Mouse (Mus musculus): ENCODE results near the gene Dennd1b. TPM values are rescaled to one million over a fixed set of nuclear protein-coding genes. Genes with fewer than 3 reads are reported as not detected.

Dennd1b gene
- polyA plus RNA-seq (2015; fragmentation: Nextera tagmentation; extraction: Ambion mirVana) = 2.9 and 3.5 TPM in 2 replicates

DNA sequence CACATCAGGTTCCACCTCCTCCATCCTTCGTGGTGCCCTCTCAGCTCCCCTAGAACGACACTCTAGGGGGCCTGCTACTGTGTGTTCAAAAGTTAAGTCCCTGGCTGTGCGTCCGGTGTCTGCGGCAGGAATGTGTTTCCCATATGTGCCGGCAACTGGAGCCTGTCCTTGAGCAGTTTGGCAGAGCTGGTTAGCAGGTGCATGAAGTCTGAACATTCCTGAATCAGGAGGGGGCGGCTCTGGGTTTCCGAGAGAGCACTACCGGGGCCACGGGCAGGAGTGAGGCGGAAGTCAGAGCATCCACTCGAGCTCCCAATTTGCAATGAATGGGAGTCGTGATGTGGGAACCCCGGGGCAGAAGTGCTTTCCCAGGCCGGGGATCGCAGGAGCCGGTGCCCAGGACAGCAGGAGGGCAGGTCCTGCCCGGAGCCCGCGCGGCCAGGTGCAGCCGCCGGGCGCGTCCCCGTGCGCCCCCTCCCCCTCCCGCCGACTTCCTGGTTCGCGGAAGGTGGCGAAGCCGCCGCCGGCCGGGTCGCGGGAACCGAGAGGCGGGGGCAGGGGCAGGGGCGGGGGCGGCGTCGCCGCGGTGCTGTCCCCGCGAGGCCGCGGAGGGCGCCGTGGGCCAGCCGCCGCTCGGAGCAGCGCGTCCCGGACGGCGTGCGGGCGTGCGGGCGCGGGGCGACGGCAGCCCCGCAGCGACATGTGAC, at the start of gene Dennd1b:
Gene Dennd1b, plus strand, starts transcription at position 275 of the 707 bp plus-strand sequence.
- DNase-seq (peak; percentile 41), ATAC-seq (ENCODE audit: low read depth) (peak; percentile 78)
- Histone ChIP-seq H3K9ac (peak within 1 kb of the TSS; percentile 90), H3K36me3 (no peaks in the 10 kb centered on the region), H3K4me3 (replicated peaks) (peak within 1 kb of the TSS; percentile 81), H3K27ac (peak within 1 kb of the TSS; percentile 80), H3K27me3 (no peaks in the 10 kb centered on the region), H3K4me2 (peak within 1 kb of the TSS; percentile 81), H3K9me3 (replicated peaks) (no peaks in the 10 kb centered on the region), H3K4me1 (replicated peaks) (peaks cover 30% of the 10 kb centered on the region)
- WGBS (ENCODE audit: insufficient replicate concordance) = under 1% methylated on average over 46 of the region's 69 CpGs

DNA sequence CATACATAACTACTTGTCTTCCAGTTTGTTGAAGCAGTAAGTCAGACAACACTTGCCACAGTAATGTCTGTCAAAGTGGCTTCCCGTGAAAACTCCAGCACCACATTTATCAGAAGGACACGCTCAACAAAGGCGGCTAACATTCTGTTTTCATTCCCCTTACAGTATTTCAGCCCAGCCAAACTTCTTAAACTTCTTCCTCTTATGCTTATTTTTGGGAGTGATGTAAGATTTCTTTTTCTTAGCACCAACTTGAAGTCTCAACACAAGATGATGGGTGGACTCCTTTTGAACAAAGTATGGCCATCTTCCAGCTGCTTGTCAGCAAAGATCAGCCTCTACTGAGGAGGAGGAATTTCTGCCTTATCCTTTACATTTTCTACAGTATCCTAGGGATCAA, 47.6 kb upstream of the Dennd1b start:
- Histone ChIP-seq H3K27ac (no peak overlapping the region), H3K36me3 (no peaks in the 10 kb centered on the region), H3K27me3 (no peaks in the 10 kb centered on the region), H3K4me2 (no peak overlapping the region), H3K4me3 (replicated peaks) (no peak overlapping the region), H3K9me3 (replicated peaks) (no peaks in the 10 kb centered on the region), H3K4me1 (replicated peaks) (peaks cover 8% of the 10 kb centered on the region; the same call in 1 of the 2 replicates), H3K9ac (no peak overlapping the region)
- ATAC-seq (ENCODE audit: low read depth) (no peak), DNase-seq (no peak)
- WGBS (ENCODE audit: insufficient replicate concordance) = 83% methylated on average over 3 of the region's 3 CpGs

- Histone ChIP-seq H3K4me1 (replicated peaks) (peaks cover 8% of the 10 kb centered on the region; the same call in 1 of the 2 replicates), H3K9ac (no peak overlapping the region), H3K27ac (no peak overlapping the region), H3K36me3 (no peaks in the 10 kb centered on the region), H3K4me3 (replicated peaks) (no peak overlapping the region), H3K27me3 (no peaks in the 10 kb centered on the region), H3K4me2 (no peak overlapping the region), H3K9me3 (replicated peaks) (no peaks in the 10 kb centered on the region)
- no peak for ATAC-seq (ENCODE audit: low read depth)
- 64% methylated on average over 5 of the region's 5 CpGs for WGBS (ENCODE audit: insufficient replicate concordance)
- DNase-seq = no peak
Measured at GRCm38 (mm10) chr1:138919601-138920000, 43.6 kb upstream of the Dennd1b start.

DNA sequence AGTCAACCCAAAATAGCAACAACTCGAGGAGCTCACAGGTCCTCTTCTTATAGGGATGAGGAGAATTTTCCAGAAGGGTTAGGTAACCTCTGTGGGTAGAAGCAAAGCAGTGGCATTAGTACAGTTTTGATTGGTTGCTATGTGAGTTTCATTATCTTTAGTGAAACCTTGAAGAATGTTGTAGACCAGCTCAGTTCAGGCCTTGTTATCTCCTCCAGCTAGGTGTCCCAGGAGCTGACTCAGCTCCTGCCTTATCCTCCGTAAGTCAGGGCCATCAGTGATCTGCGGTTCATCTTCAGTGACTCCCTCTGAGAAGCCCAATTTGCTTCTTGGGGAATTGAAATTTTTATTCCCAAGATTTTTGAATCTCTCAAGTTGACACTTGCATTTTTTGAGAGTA, 43.2 kb upstream of the Dennd1b start:
- ATAC-seq (ENCODE audit: low read depth) = peak; percentile 84
- H3K4me2 ChIP-seq = no peak overlapping the region
- H3K4me3 ChIP-seq (replicated peaks) = no peak overlapping the region
- no peaks in the 10 kb centered on the region for H3K9me3 ChIP-seq (replicated peaks)
- no peaks in the 10 kb centered on the region for H3K27me3 ChIP-seq
- H3K9ac ChIP-seq = no peak overlapping the region
- H3K27ac ChIP-seq = no peak overlapping the region
- 24% methylated on average over 3 of the region's 3 CpGs for WGBS (ENCODE audit: insufficient replicate concordance)
- no peaks in the 10 kb centered on the region for H3K36me3 ChIP-seq
- peaks cover 8% of the 10 kb centered on the region; the same call in 1 of the 2 replicates for H3K4me1 ChIP-seq (replicated peaks)
- peak; percentile 16 for DNase-seq

DNA sequence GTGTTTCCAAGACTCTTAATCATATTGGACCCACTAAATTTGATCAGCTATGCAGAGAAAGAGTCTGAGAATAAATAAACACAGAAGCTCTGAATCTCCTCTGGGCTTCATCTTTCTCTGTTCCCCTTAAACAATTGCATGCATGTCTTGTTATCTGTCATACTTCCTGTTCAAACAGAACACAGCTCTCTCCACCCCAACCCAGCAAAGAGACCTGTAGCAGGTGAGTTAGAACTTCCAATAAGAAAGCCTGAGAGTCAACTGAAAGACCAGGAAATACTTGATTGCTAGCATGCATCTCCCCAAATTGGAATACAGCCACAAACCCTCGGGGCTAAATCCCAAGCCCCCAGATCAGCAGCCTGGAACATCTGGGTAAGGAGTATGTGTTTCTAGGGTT, 42.4 kb upstream of the Dennd1b start:
- H3K4me3 ChIP-seq (replicated peaks) = no peak overlapping the region
- DNase-seq (no peak), ATAC-seq (ENCODE audit: low read depth) (no peak)
- H3K4me2 ChIP-seq = no peak overlapping the region
- H3K36me3 ChIP-seq = no peaks in the 10 kb centered on the region
- H3K27ac ChIP-seq = no peak overlapping the region
- H3K9ac ChIP-seq = no peak overlapping the region
- no peaks in the 10 kb centered on the region for H3K27me3 ChIP-seq
- H3K4me1 ChIP-seq (replicated peaks) = peaks cover 8% of the 10 kb centered on the region; the same call in 1 of the 2 replicates
- WGBS (ENCODE audit: insufficient replicate concordance) = 49% methylated on average over 1 of the region's 1 CpGs
- no peaks in the 10 kb centered on the region for H3K9me3 ChIP-seq (replicated peaks)

- Histone ChIP-seq H3K36me3 (no peaks in the 10 kb centered on the region), H3K9me3 (replicated peaks) (no peaks in the 10 kb centered on the region), H3K27ac (no peak overlapping the region), H3K4me2 (no peak overlapping the region), H3K9ac (no peak overlapping the region), H3K4me1 (replicated peaks) (peaks cover 8% of the 10 kb centered on the region; the same call in 1 of the 2 replicates), H3K27me3 (no peaks in the 10 kb centered on the region), H3K4me3 (replicated peaks) (no peak overlapping the region)
- ATAC-seq (ENCODE audit: low read depth) (no peak), DNase-seq (no peak)
- 72% methylated on average over 6 of the region's 6 CpGs for WGBS (ENCODE audit: insufficient replicate concordance)
Measured at GRCm38 (mm10) chr1:138922886-138923285, 40.3 kb upstream of the Dennd1b start.

DNA sequence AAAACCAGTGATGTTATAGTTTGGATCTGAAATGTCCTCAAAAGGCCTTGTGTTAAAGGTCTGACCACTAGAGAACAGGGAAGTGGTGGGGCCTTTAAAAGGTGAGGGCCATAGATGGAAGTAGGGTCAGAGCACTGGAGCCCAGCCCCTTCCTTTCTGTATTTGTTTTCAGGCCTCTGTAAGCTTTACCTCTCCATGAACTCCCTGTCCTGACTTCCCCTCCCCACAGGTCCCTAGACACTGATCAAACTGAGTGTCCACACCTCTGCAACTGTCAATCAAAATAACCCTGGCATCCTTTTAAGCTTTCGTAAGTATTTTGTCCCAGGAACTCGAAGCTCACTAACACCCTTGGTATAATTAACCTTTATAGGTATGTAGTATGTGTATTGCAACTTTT, 39.0 kb upstream of the Dennd1b start:
- Histone ChIP-seq H3K4me2 (no peak overlapping the region), H3K36me3 (no peaks in the 10 kb centered on the region), H3K27me3 (no peaks in the 10 kb centered on the region), H3K4me1 (replicated peaks) (peaks cover 12% of the 10 kb centered on the region), H3K9me3 (replicated peaks) (no peaks in the 10 kb centered on the region), H3K9ac (no peak overlapping the region), H3K4me3 (replicated peaks) (no peak overlapping the region), H3K27ac (no peak overlapping the region)
- ATAC-seq (ENCODE audit: low read depth) (peak; percentile 53), DNase-seq (no peak)
- WGBS (ENCODE audit: insufficient replicate concordance) = 56% methylated on average over 2 of the region's 2 CpGs

GRCm38 (mm10) chr1:138928671-138929483, 34.4 kb upstream of the Dennd1b start:
- 52% methylated on average over 11 of the region's 11 CpGs for WGBS (ENCODE audit: insufficient replicate concordance)
- no peak overlapping the region for H3K4me2 ChIP-seq
- DNase-seq = no peak

GRCm38 (mm10) chr1:138929985-138930384, 33.2 kb upstream of the Dennd1b start:
- H3K36me3 ChIP-seq = no peaks in the 10 kb centered on the region
- H3K9me3 ChIP-seq (replicated peaks) = no peaks in the 10 kb centered on the region
- H3K27ac ChIP-seq = no peak overlapping the region
- no peak overlapping the region for H3K4me3 ChIP-seq (replicated peaks)
- DNase-seq = no peak
- peaks cover 15% of the 10 kb centered on the region for H3K4me1 ChIP-seq (replicated peaks)
- no peak overlapping the region for H3K4me2 ChIP-seq
- no peak overlapping the region for H3K9ac ChIP-seq
- no peaks in the 10 kb centered on the region for H3K27me3 ChIP-seq
- ATAC-seq (ENCODE audit: low read depth) = no peak
- WGBS (ENCODE audit: insufficient replicate concordance) = 51% methylated on average over 3 of the region's 3 CpGs

More at GRCm38 (mm10) chr1:138928671-138929483, 34.4 kb upstream of the Dennd1b start:
- ATAC-seq (ENCODE audit: low read depth) = peak; percentile 78
- peaks cover 15% of the 10 kb centered on the region for H3K4me1 ChIP-seq (replicated peaks)
- no peaks in the 10 kb centered on the region for H3K27me3 ChIP-seq
- H3K36me3 ChIP-seq = no peaks in the 10 kb centered on the region
- H3K9ac ChIP-seq = no peak overlapping the region
- no peaks in the 10 kb centered on the region for H3K9me3 ChIP-seq (replicated peaks)
- no peak overlapping the region for H3K4me3 ChIP-seq (replicated peaks)
- H3K27ac ChIP-seq = peak overlapping the region; percentile 39

DNA sequence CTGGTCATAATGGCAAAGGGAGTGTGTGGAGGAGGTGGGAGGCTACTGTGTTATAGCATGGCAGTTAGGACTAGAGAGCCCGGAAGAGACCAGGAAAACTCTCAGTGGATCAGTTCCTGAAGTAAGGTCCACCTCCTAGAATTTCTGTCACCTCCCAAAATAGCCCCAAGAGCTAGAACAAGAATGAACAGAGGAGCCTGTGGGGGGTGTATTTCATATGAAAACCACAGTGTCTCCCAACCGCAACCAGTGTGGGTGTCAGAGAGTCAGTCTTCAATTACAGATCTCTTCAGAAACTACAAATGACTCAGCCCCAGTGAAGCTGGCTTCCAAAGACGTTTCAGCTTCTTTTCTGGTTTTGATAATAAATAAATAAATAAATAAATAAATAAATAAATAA, 32.4 kb upstream of the Dennd1b start:
- Histone ChIP-seq H3K4me3 (replicated peaks) (no peak overlapping the region), H3K9ac (no peak overlapping the region), H3K27me3 (no peaks in the 10 kb centered on the region), H3K27ac (no peak overlapping the region), H3K9me3 (replicated peaks) (no peaks in the 10 kb centered on the region), H3K4me1 (replicated peaks) (peaks cover 15% of the 10 kb centered on the region), H3K36me3 (no peaks in the 10 kb centered on the region), H3K4me2 (no peak overlapping the region)
- ATAC-seq (ENCODE audit: low read depth) = no peak
- WGBS (ENCODE audit: insufficient replicate concordance) = 57% methylated on average over 3 of the region's 3 CpGs
- no peak for DNase-seq

GRCm38 (mm10) chr1:138936169-138936568, 27.1 kb upstream of the Dennd1b start:
- H3K27ac ChIP-seq = no peak overlapping the region
- H3K36me3 ChIP-seq = no peaks in the 10 kb centered on the region
- no peak overlapping the region for H3K4me3 ChIP-seq (replicated peaks)
- DNase-seq = no peak
- H3K9me3 ChIP-seq (replicated peaks) = no peaks in the 10 kb centered on the region
- H3K4me2 ChIP-seq = no peak overlapping the region
- no peaks in the 10 kb centered on the region for H3K4me1 ChIP-seq (replicated peaks)
- 66% methylated on average over 6 of the region's 6 CpGs for WGBS (ENCODE audit: insufficient replicate concordance)
- no peak for ATAC-seq (ENCODE audit: low read depth)
- H3K27me3 ChIP-seq = no peaks in the 10 kb centered on the region
- H3K9ac ChIP-seq = no peak overlapping the region

Measured in liver, embryonic 13.5 days (tissue).